Mouse (Mus musculus) lung, adult 2 months (tissue): ENCODE results near the gene Cacng3.

ENCODE experiments used
- CTCF ChIP-seq: fragments of 200-500 bp; IDR thresholded peaks from 2 replicates; pipeline ENCODE4 v1.5.1; 2011; ENCODE audit warnings: mild to moderate bottlenecking, low read length, control low read depth; ENCODE audit not compliant: insufficient read depth
- POLR2A ChIP-seq: fragments of 200-500 bp; IDR thresholded peaks from 2 replicates; pipeline ENCODE4 v1.6.1; 2011; ENCODE audit warnings: low read depth, mild to moderate bottlenecking, control low read depth, low read length, borderline replicate concordance; ENCODE audit errors: extremely low read depth

DNA sequence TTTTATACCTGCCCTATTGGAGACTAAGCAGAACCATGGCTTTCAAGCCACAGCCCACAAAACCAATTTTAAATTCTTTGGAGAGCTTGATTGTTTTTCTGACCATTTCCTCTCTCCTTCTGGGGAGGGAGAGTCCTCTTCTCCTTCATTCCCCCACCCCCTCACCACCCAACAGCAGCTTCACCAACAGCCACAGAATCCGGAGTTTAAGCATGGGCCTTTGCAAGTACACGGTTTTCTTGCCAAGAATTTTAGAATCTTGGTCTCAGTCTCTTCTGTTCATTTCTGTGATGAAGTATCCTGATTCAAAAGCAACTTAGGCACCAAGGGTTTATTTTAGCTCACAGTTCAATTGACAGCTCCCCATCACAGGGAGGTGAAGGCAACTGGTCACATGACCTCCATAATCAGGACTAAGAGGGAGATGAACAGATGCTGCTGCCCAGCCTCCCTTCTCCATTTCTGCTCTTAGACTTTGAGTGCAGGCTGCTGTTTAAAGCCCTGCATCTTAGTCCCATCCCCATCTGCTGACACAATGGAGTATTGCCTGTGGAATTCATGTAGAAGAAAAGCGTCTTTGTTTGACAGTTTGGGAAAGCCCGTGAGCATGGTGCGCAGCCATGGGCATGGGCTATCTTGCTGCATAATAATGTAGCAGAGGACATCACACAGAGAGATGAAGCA, 85.8 kb downstream of the Cacng3 start:
- TF ChIP-seq POLR2A = no peak
- TF ChIP-seq CTCF = no peak
